ENCODE assay signal across 15 mouse cellular contexts in the genomic region with DNA sequence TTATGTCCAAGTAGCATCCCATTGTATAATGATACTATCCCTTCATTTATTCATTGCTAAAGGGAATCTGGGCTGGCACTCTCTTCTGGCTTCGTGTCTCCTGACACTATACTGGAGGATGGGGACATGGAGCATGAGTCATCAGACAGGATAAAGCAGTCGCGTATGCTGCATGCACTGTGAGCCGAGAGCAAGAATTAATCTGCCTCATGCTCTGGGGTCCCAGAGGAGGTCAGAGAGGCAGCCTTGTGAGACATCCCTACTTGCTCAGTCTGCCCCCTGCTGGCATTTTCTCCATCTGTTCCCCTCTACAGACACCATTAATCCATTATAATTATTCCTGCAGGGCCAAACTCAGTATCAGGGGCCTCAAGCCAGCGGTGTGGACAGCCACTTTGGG.
DNase-seq lines count a peak whose midpoint lies in the region; ATAC-seq and TF ChIP-seq lines count a peak whose summit lies in the region.
"Had no signal": no experiment of that assay in that cellular context is flagged by ENCODE, and none has a peak within 500 bp of the region (broad histone marks: within the 10 kb centered on the region; RNA-seq: fewer than 3 reads in every experiment).

No protein-coding gene starts in this region.

- 54% methylated on average over 5 of the region's 5 CpGs for WGBS in kidney, adult 2 months
- WGBS in midbrain, embryonic 12.5 days = 47% methylated on average over 5 of the region's 5 CpGs
- 32% methylated on average over 5 of the region's 5 CpGs for WGBS in midbrain, embryonic 16.5 days
- 22% methylated on average over 5 of the region's 5 CpGs for WGBS in neural tube, embryonic 14.5 days

- peak; percentile 44 for ATAC-seq in midbrain, embryonic 12.5 days (ENCODE audit: low FRiP score, low read depth)
- ATAC-seq in midbrain, embryonic 16.5 days = no peak; the same call in 1 of the 2 replicates
- peak; percentile 61; the same call in 1 of the 2 replicates for ATAC-seq in neural tube, embryonic 14.5 days (ENCODE audit: low read depth)

- no peaks in the 10 kb centered on the region for H3K27me3 ChIP-seq in kidney, adult 2 months (replicated peaks; ENCODE audit: control insufficient read depth, insufficient read depth, low read length)
- no peaks in the 10 kb centered on the region for H3K27me3 ChIP-seq in midbrain, embryonic 12.5 days
- no peaks in the 10 kb centered on the region for H3K27me3 ChIP-seq in midbrain, embryonic 16.5 days (ENCODE audit: control insufficient read depth, insufficient read depth, low read depth, low read length)
- no peaks in the 10 kb centered on the region for H3K27me3 ChIP-seq in neural tube, embryonic 14.5 days (ENCODE audit: control insufficient read depth, insufficient read depth, low read length)
- H3K27me3 ChIP-seq: embryonic facial prominence, embryonic 13.5 days had no signal

- no peak overlapping the region for H3K4me3 ChIP-seq in kidney, adult 2 months (ENCODE audit: insufficient read depth, low read depth, low read length)
- H3K4me3 ChIP-seq in midbrain, embryonic 12.5 days = no peak overlapping the region
- H3K4me3 ChIP-seq in midbrain, embryonic 16.5 days (ENCODE audit: low read depth, low read length) = no peak overlapping the region
- no peak overlapping the region for H3K4me3 ChIP-seq in neural tube, embryonic 14.5 days (ENCODE audit: low read depth, low read length)
- H3K4me3 ChIP-seq: embryonic facial prominence, embryonic 13.5 days; heart, embryonic 10.5 days had no signal

- H3K27ac ChIP-seq in kidney, adult 2 months (ENCODE audit: insufficient read depth, low read depth, low read length) = no peak overlapping the region
- H3K27ac ChIP-seq in midbrain, embryonic 12.5 days (replicated peaks) = no peak overlapping the region
- no peak overlapping the region for H3K27ac ChIP-seq in midbrain, embryonic 16.5 days (ENCODE audit: low read length)
- H3K27ac ChIP-seq in neural tube, embryonic 14.5 days (ENCODE audit: low read depth, low read length) = no peak overlapping the region
- H3K27ac ChIP-seq: embryonic facial prominence, embryonic 13.5 days; heart, embryonic 10.5 days had no signal

- no peak for TF ChIP-seq POLR2A in kidney, adult 2 months (IDR thresholded peaks at IDR 0.05; ENCODE audit: low read depth, low read length)

- no peak overlapping the region for H3K9ac ChIP-seq in midbrain, embryonic 12.5 days (replicated peaks)
- no peak overlapping the region for H3K9ac ChIP-seq in midbrain, embryonic 16.5 days (ENCODE audit: low read depth, low read length)
- H3K9ac ChIP-seq in neural tube, embryonic 14.5 days (replicated peaks; ENCODE audit: low read depth, low read length) = no peak overlapping the region
- H3K9ac ChIP-seq: embryonic facial prominence, embryonic 13.5 days had no signal

- H3K4me2 ChIP-seq in midbrain, embryonic 12.5 days (replicated peaks) = no peak overlapping the region
- no peak overlapping the region for H3K4me2 ChIP-seq in midbrain, embryonic 16.5 days (ENCODE audit: low read length)
- H3K4me2 ChIP-seq in neural tube, embryonic 14.5 days (ENCODE audit: low read depth, low read length) = no peak overlapping the region
- H3K4me2 ChIP-seq: embryonic facial prominence, embryonic 13.5 days had no signal

- H3K9me3 ChIP-seq in midbrain, embryonic 12.5 days = no peaks in the 10 kb centered on the region
- no peaks in the 10 kb centered on the region for H3K9me3 ChIP-seq in midbrain, embryonic 16.5 days (replicated peaks; ENCODE audit: control insufficient read depth, low read length, poor library complexity, severe bottlenecking)
- no peaks in the 10 kb centered on the region for H3K9me3 ChIP-seq in neural tube, embryonic 14.5 days (ENCODE audit: control insufficient read depth, low read length)
- H3K9me3 ChIP-seq: embryonic facial prominence, embryonic 13.5 days; heart, embryonic 10.5 days had no signal

- DNase-seq in adrenal gland, postnatal 14 days = peak; percentile 11
- DNase-seq in adrenal gland, adult 8-10 months = no peak
- no peak for DNase-seq in kidney, adult 2 months
- DNase-seq in kidney, postnatal 14 days = no peak
- no peak for DNase-seq in urinary bladder, adult 18-20 months (ENCODE audit: low spot score in 2 of 2)
- DNase-seq: adrenal gland, postnatal 10 days; cerebellum, adult 18-20 months; layer of hippocampus, adult 9-11 months; lung, postnatal 36 days; right cerebral cortex, postnatal 25 days had no signal

- H3K36me3 ChIP-seq in kidney, adult 2 months (ENCODE audit: control insufficient read depth, insufficient read depth, low read length) = no peaks in the 10 kb centered on the region
- no peaks in the 10 kb centered on the region for H3K36me3 ChIP-seq in midbrain, embryonic 12.5 days
- no peaks in the 10 kb centered on the region for H3K36me3 ChIP-seq in midbrain, embryonic 16.5 days (ENCODE audit: control insufficient read depth, insufficient read depth, low read length)
- no peaks in the 10 kb centered on the region for H3K36me3 ChIP-seq in neural tube, embryonic 14.5 days (ENCODE audit: control insufficient read depth, insufficient read depth, low read length)
- H3K36me3 ChIP-seq: embryonic facial prominence, embryonic 13.5 days; heart, embryonic 10.5 days had no signal

- no peaks in the 10 kb centered on the region for H3K4me1 ChIP-seq in kidney, adult 2 months (ENCODE audit: control insufficient read depth, insufficient read depth, low read length)
- 0 out of 2 replicates have a peak, but pooled peaks cover 2% of the 10 kb centered on the region for H3K4me1 ChIP-seq in midbrain, embryonic 12.5 days
- H3K4me1 ChIP-seq in midbrain, embryonic 16.5 days (ENCODE audit: control insufficient read depth, insufficient read depth, low read length) = no peaks in the 10 kb centered on the region
- no peaks in the 10 kb centered on the region for H3K4me1 ChIP-seq in neural tube, embryonic 14.5 days (ENCODE audit: control insufficient read depth, insufficient read depth, low read length)

- 0 out of 2 replicates have a peak, but pooled peaks have one; percentile 10 for TF ChIP-seq CTCF in kidney, adult 2 months (conservative IDR thresholded peaks at IDR 0.05; ENCODE audit: insufficient read depth, insufficient read length, low read depth, low read length)
